Mouse (Mus musculus) lung, postnatal 10 days (tissue): ENCODE results near the gene Tmc1.

Experiments
- DNase-seq: peaks from one replicate; pipeline ENCODE4 v3.0.0; 2021

Tmc1 gene

DNA sequence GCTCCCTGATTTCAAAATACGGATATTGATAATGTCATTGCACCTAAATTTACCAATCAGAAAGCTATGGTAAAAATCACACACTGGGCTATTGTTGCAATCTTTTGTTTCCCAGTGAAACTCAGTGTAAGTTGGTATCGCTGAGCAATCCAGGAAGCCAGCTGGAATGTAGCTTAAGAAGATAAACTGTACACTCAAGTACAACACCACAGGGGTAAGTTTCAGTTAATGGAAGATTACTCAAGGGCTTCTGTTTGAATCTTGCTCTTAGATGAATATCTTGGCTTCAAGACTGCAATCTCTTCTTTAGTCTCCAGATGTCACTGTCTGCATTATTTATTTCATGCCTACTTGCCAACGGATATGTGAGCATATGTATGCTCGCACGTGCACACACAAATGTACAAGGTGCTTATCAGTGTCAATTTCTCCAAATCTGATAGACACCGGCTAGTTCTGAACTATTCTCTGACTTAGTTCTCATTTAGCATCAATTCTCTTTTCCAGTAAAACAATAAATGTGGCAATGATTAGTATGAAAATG lies 156.4 kb downstream of the Tmc1 start:
- DNase-seq, result peak; percentile 8

DNA sequence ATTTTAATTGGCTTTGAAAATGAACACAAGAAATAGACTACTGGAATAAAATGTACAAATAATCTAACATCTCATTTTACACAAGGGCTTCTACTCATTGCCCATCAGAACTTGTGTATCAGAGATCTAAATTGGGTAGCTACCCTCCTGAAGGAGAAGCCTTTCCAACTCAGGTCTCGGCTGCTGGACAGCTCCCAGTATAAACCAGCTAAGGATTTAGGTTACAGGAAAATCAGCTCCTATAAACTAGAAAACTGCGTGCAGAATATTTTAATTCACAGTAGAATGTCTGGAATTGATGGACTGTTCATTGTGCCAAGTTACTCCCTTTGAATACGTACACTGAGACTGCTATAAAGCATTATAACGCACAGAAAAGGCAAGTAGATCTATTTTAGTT lies 158.0 kb downstream of the Tmc1 start:
- no peak for DNase-seq

DNA sequence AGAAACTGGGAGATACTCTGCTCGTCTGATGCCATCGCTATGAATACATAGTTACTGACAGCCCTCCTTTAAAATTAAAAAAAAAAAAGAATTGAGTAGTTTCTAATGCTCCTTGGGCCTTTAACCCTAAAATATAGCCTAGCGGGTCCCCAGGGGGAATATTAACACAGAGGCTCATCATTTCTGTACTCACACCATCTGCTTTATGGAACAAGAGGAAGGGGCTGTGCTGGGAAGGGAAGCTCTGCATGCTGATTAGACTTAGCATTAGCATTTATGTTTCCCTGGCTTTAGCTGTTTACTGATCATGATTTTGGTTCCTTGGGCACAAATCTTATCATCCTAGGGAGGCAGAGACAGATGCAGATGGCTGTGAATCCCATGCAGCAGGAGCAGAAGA lies 159.0 kb downstream of the Tmc1 start:
- no peak for DNase-seq

DNA sequence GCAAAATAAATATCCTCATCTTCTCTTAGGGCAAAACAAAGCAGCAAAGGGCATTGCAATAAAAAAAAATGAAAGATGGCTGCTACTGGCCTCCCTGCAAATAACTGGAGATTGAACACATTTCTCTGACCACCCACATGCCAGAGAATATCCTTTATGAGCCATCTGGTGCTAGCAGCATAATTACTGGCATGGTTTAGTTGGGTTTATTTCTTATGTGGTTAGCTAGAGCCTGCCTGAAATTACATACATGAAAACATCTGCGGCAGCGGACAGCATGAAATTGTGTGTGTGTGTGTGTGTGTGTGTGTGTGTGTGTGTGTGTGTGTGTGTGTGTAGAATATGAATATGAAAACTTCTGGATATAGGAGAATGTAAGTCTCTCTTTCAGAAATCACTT lies 161.2 kb downstream of the Tmc1 start:
- no peak for DNase-seq

DNA sequence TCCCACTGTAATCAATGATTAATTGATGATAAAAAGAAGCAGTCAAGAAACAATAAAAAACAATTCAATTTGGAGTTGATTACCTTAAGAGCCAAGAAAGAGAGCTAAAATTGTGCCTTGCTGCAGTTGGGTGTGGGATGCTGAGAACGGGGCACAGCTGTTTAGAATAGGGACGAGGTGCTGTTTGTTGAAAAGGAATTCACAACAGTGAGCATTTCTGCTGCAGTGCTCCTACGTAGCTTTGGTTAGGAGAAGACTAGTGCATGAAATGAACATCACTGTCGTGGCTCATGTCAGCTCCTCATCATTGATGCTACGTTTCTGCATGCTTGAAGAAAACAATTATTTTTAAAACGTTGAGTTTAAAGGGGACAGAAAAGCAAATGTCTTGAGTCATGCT lies 166.7 kb downstream of the Tmc1 start:
- DNase-seq, result no peak

DNA sequence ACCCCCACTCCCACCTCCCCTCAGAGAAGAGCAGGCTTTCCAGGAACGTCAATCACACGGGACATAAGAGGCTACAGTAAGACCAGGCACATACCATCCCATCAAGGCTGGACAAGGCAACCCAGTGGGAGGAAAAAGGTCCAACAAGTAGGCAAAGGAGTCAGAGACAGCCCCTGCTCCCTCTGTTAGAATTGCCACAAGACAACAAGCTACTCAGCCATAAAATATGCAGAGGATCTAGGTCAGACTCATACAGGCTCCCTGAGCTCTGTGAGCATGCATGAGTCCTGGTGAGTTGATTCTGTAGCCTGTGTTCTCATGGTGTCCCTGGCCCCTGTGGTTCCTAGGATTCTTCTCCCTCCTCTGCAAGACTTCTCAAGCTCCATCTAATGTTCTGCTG lies 178.3 kb downstream of the Tmc1 start:
- no peak for DNase-seq

DNA sequence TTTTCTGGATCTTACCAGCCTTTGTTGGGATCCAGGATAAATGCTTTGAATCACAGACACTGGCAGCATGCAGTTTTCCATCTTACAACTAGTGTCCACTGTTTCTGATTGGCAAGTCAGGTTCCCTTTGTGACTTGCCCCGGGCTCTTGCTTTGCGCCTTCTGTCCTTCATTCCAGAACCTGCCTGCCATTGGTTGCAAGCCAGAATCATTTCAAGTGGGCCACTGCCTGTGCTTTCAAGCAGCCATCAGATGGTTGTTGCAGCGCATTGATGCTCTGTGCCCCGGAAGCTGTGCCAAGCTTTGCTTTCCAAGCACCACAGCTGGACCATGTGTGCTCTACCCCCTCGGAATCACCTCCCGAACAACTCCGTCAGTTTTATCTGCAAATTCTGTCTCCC lies 180.1 kb downstream of the Tmc1 start:
- no peak for DNase-seq

DNA sequence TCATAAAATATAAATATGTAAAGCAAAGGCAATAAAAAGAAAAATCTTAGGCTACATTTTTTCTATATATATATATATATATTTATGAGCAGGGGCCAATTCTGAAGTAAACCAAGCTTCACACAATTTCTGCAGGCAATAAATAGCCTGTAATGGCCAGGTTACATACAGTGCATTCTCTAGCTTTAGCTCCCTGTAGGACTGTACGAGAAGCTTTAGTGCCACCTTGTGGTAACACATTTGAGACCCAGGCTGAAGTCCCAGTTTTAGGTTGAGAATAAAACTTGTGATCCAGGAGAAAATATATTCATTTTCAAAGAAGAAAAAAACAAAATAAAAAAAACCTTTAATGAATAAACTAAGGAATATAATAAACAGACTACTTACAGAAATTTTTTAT lies 189.8 kb downstream of the Tmc1 start:
- peak; percentile 44 for DNase-seq

DNA sequence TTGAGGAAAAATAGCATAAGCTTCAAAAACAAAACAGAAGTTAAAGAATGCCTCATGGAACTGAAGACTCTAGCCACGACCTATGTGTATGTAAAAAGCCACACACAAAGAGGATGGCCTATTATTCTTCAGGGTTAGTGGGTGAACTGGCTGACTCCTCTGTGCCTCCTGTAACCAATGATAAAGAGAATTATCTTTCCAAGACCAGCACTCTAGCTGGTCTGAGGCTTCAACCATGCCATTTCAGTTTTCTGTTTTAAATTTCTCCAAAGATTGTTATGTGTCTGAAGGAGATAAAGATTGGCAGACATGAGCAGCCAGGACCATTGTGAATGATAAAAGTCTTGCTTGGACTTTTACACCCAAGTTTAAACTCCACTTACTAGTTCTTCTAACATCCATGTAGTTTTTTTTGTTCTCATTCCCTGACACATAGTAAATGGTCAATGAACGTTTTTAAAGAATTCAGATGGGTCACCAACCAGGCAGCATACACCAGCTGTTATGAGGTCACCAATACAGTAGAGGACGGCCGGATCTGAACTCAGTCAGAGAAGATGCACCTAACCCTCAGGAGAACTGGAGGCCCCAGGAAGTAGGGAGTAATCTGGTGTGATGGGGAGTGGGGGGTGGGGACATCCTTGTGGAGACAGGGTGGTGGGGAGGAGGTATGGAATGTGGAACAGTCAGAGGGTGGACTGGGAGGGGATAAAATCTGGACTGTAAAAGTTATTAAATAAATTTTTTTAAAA lies 192.2 kb downstream of the Tmc1 start:
- DNase-seq, result no peak

DNA sequence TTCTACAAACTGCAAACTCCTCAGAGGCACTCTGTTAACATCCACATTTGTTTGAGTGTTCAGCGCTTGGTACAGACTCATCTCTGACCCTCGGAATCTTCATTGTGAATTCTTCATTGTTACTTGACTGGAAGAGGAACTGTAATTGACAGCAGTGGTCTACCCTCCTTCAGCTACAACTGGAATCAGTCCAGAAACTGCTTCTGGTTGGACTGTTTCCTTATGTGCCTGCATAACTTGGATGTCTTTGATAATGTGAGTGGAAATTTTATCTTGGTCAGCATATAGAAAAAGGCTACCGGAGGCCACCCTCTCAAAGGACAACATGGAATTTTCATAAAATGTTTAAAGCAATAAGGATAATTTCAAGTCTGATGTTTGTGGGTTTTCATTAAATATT lies 192.9 kb downstream of the Tmc1 start:
- DNase-seq, result no peak

DNA sequence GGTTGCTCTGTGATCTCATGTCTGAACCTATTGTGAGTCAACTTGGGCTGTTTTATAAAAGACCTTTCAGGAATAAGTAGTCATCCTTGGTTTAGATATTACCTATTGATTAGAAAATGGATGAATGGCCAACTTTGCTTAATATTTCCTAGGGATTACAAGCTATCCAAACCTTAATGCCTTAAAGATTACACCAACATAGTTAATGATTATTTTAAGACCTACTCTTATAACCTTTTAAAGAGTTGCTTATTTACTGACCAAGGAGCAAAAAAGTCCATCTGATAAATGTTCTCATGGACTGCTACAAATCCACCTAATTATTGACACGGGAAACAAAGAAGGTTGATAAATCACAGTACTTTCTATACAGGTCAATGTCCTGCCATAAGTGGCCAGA lies 209.4 kb downstream of the Tmc1 start:
- DNase-seq, result no peak
